Mouse (Mus musculus) megakaryocyte progenitor cell, adult 5-6 weeks (primary cell): ENCODE measurements around the gene Psmc2. TPM values are rescaled to one million over a fixed set of nuclear protein-coding genes. Genes with fewer than 3 reads are reported as not detected.

ENCODE experiments used
- ATAC-seq: replicated peaks from 2 replicates; pipeline ENCODE4 v1.8.0; 2016; ENCODE audit warnings: mild to moderate bottlenecking, moderate TSS enrichment, inconsistent platforms; ENCODE audit not compliant: poor library complexity
- total RNA-seq, 2 experiments: library from RNA; stranded (forward) in 1 of 2; stranded (reverse) in 1 of 2; fragments of 157-497, 149-512 nt in 1 of 2; fragments of 200-1000 nt in 1 of 2; gene quantifications; 2 replicates each; pipeline versions ENCODE4 v1.2.3 to v1.2.4; 2015 to 2017

Psmc2 gene
- total RNA-seq, 2 experiments from 2014 or later: 102 to 112 TPM

- ATAC-seq: no peak
Measured at GRCm38 (mm10) chr5:21803691-21804188, 18.7 kb downstream of the Psmc2 start.

- ATAC-seq: no peak
Measured at GRCm38 (mm10) chr5:21804837-21805236, 19.8 kb downstream of the Psmc2 start.

GRCm38 (mm10) chr5:21810924-21811323, 25.8 kb downstream of the Psmc2 start:
- ATAC-seq: no peak

GRCm38 (mm10) chr5:21813994-21814393, 28.9 kb downstream of the Psmc2 start:
- peak; percentile 85 for ATAC-seq

- no peak for ATAC-seq
Measured at GRCm38 (mm10) chr5:21826370-21826769, 41.3 kb downstream of the Psmc2 start.

GRCm38 (mm10) chr5:21827643-21828042, 42.6 kb downstream of the Psmc2 start:
- ATAC-seq: no peak

- ATAC-seq: no peak
Measured at GRCm38 (mm10) chr5:21828855-21829254, 43.8 kb downstream of the Psmc2 start.

GRCm38 (mm10) chr5:21831761-21832160, 46.7 kb downstream of the Psmc2 start:
- no peak for ATAC-seq

GRCm38 (mm10) chr5:21844676-21845075, 59.6 kb downstream of the Psmc2 start:
- ATAC-seq: peak; percentile 42; the same call in 1 of the 2 replicates

GRCm38 (mm10) chr5:21846616-21847290, 61.7 kb downstream of the Psmc2 start:
- no peak for ATAC-seq

GRCm38 (mm10) chr5:21847438-21847837, 62.4 kb downstream of the Psmc2 start:
- no peak for ATAC-seq

- ATAC-seq: no peak
Measured at GRCm38 (mm10) chr5:21851679-21852340, 66.7 kb downstream of the Psmc2 start.

Other genes starting within 250 kb of the Psmc2 start
- not detected in 2 replicates for gene Lrrc17, start 241.7 kb upstream of the Psmc2 start, total RNA-seq (2015)
- not detected in 2 replicates for gene Lrrc17, start 241.7 kb upstream of the Psmc2 start, total RNA-seq (2017)
- 0.12 and 0.44 TPM in 2 replicates for gene Fbxl13, start 139.6 kb upstream of the Psmc2 start, total RNA-seq (2015)
- gene Fbxl13, start 139.6 kb upstream of the Psmc2 start, total RNA-seq (2017): not detected in 2 replicates
- 51.9 and 52.8 TPM in 2 replicates for gene Armc10, start 139.5 kb upstream of the Psmc2 start, total RNA-seq (2015)
- 50.8 and 59.1 TPM in 2 replicates for gene Armc10, start 139.5 kb upstream of the Psmc2 start, total RNA-seq (2017)
- gene Napepld, start 83.9 kb upstream of the Psmc2 start, total RNA-seq (2015): 5.3 and 6.9 TPM in 2 replicates
- gene Napepld, start 83.9 kb upstream of the Psmc2 start, total RNA-seq (2017): 3.5 and 3.8 TPM in 2 replicates
- gene Pmpcb, start 48.1 kb upstream of the Psmc2 start, total RNA-seq (2015): 92.4 and 109 TPM in 2 replicates
- gene Pmpcb, start 48.1 kb upstream of the Psmc2 start, total RNA-seq (2017): 96.1 and 115 TPM in 2 replicates
- gene Dnajc2, start within 50 bp of the Psmc2 start, total RNA-seq (2015): 143 and 148 TPM in 2 replicates
- 185 and 221 TPM in 2 replicates for gene Dnajc2, start within 50 bp of the Psmc2 start, total RNA-seq (2017)
- not detected in 2 replicates for gene Slc26a5, start 80.3 kb downstream of the Psmc2 start, total RNA-seq (2015)
- gene Slc26a5, start 80.3 kb downstream of the Psmc2 start, total RNA-seq (2017): not detected in 2 replicates